Mouse (Mus musculus) testis, postnatal 10 days (tissue): ENCODE data around the gene Baiap2.

Experiments used
- DNase-seq: peaks from one replicate; pipeline ENCODE4 v3.0.0; 2021; ENCODE audit warnings: low spot score

The Baiap2 gene

DNA sequence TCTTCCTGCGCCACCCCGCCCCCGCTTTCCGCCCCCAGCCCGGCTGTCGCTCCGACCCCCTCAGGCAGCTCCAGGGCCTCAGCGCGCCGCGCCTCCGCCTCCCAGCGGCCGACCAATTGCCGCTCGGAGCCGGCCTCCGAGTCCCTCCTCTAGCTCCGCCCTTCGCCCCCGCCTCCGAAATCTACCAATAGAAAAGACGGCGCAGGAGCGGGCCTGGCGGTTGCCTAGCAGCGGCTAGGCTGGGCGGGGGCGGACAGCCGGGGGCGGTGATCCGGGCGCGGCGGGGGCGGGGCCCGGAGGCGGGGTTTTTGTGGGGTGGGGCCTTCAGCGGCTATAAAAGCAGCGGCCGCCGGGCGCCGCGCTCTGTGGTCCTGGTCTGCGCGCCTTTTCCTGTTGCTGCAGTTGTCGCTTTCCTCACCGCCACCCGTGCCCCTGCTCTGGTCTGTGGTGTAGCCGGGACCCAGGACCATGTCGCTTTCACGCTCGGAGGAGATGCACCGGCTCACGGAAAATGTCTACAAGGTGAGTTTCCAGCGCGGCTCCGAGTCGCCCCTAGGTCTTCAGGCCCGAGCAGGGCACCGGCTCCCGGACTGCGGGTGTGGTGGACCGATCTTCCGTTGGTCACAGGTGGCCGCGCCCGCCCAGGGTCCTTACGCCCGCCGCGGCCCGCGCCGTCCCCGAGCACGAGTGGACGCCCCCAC is at the start of gene Baiap2:
Baiap2 (plus strand) TSS at position 37 of the 701 bp plus-strand sequence.
- peak; percentile 100 for DNase-seq

DNA sequence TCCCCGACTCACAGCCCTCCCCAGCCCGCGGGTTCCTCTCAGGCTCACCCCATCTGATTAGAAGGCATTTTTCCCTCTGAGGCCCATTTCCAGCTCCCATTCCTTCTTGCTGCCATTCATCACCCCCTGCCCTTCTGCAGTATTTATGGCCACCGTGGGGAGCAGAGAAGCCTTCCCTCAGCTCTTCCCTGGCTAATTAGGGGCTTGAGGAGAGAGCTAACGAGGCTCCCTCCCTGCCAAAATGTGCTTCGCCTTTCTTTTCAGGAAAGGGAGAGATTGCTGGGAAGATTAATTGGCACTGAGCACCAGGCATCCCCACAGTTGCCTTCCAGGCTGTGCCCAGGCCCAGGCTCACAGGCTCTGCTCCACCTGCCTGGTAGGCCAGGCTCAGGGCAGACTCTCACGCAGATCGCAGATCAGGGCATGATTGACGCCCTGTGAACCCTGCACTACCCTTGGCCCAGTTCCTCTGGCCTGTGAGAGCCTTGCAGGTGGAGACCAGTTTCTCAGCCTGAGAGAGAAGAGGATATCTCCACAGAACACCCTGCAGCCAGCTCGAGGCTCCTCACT is 48.8 kb upstream of the Baiap2 start:
- no peak for DNase-seq

DNA sequence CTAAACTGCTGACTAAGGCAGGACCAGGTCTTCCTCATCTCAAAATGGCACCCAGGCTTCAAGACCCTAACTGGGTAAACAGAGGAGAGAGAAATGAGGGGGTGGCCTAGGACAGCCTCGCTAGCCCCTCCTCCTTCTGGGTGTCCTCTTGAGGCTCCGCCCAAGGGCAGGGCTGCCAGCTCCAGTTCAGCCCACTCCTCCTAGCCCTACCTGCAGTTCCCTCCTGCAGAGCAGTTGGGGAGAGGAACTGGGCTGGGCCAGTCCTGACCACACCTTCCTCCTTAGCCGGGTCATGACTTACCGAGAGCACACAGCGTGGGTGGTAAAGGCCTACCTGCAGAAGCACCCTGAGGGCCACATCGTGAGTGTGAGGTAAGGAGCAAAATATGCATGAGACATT is 47.9 kb upstream of the Baiap2 start:
- no peak for DNase-seq

- DNase-seq = no peak
These were observed 45.5 kb upstream of the Baiap2 start for GRCm38 (mm10) chr11:119897041-119897440.

DNA sequence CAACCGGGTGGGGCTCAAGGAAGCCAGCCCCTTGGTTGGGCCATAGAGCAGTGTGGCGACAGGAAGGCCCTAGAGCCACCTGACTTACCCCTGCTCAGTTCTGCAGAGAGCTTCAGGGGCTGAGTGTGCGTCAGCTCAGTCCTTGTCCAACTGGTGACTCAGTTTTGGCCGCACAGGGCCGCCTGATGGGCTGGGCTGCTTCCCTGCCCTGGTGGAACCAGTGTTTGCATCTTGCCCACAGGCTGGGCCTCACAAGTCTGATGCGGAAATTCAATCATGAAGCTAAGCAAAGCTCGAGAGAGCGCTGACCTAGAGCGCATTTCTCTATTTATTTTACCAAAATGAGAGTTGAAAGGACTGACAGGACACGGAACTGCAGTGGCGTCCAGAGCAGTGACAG is 43.6 kb upstream of the Baiap2 start:
- no peak for DNase-seq

DNA sequence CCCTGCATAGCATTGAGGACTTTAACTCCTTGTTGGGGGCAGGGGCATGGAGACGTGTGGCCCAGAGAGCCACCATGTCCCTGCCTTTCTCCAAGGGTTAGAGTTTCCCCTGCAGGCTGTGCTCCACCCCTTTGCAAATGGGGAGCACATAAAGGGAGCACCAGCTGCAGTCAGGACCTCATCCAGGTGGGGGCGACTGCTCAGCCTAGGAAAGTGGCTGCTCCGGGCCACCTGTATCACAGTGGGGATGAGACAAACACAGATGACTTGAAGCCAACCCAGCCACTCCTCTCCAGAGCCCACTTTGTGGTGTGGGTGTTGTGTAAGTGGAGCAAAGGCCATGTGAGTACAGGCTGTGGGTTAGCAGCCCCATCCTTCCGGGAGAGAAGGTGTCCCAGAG is 41.4 kb upstream of the Baiap2 start:
- DNase-seq = no peak

DNA sequence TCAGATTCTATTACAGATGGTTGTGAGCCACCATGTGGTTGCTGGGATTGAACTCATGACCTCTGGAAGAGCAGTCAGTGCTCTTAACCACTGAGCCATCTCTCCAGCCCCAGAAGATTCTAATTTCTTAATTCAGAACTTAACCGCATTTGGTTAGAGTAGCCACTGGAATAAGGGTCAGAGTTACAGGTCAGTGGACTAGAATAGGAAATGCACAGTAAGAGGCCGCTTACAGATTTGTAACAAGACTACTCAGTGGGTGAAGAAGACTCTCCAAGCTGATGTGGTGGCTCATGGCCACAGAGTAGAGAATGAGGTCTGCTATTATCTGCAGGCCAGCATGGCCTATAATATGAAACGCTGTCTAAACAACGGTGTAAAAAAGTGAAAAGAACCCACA is 39.7 kb upstream of the Baiap2 start:
- no peak for DNase-seq

GRCm38 (mm10) chr11:119904621-119905286 is 37.8 kb upstream of the Baiap2 start:
- peak; percentile 80 for DNase-seq

DNA sequence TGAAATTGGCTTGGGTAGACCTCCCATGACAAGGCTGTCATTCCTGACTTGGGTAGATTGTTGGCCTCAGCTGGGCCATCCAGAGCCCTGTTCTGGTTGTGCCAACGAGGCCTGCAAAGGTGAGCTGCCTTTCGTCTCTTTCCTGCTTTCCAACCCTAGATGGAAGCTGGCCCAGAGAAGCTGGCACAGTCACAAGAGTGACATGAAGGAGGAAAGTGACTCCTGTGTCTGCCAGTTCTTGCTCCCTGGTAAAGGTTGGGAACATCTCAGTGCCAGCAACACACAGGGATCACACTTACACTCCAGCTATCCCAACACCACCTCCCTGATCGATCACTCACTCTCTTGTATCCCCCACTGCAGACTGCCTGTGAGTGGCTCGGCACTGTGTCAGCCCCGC is 36.8 kb upstream of the Baiap2 start:
- DNase-seq = no peak

DNA sequence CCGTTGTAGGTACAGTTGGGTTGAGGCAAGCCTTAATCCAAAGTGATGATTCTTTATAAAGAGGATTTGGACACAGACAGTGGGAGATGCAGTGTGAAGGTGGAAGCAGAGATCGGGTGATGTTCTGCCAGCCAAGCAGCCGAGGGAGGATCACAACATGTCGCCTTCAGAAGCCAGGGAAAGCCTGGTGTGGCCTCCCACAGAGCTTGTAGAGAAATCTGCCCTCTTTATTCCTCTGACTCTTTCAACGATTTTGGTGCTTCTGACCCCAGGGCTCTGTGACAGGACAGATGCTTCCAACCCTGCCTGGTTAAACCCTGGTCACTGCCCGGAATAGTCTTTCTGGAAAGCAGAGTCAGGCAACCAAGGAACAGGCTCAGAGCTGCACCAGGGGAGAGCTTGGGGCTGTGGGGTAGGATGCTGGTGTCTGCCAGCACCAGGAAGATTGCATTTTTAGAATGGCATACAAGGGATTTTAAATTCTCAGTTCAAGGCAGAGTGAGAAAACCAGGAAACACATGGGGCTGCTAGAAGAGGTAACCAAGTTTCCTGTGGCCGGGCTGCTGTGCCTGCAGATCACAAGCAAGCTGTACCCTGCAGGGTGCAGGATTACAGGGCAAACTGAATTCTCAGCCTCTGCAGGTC is 35.4 kb upstream of the Baiap2 start:
- DNase-seq = no peak

GRCm38 (mm10) chr11:119907711-119908110 is 34.9 kb upstream of the Baiap2 start:
- DNase-seq = no peak

- peak; percentile 90 for DNase-seq
These were observed 33.1 kb upstream of the Baiap2 start for GRCm38 (mm10) chr11:119909436-119909835.

GRCm38 (mm10) chr11:119912845-119913244 is 29.7 kb upstream of the Baiap2 start:
- DNase-seq = no peak

GRCm38 (mm10) chr11:119913291-119913934 is 29.1 kb upstream of the Baiap2 start, which contains the start of gene Chmp6:
Gene Chmp6, plus strand, starts transcription at chr11:119913441.
- peak; percentile 95 for DNase-seq

- DNase-seq = no peak
These were observed 28.6 kb upstream of the Baiap2 start for GRCm38 (mm10) chr11:119913935-119914314.

- no peak for DNase-seq
These were observed 28.2 kb upstream of the Baiap2 start for GRCm38 (mm10) chr11:119914381-119914780.

DNA sequence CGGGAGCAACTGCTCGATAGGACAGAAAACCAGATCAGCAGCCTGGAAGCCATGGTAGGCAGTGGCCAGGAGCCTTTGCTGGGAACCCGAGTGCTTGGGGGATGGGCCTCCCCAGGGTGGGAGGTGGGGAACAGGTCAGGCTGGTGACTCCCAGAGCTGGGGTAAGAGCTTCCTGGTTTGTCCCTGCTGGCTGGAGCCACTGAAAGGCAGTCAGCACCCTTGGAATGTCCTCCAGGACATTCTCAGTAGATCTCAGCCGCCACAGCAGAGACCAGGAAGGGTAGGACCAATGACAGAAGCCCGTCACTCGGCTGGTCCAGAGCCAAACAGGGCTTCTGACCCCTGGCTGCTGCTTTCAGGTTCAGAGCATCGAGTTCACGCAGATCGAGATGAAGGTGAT is 26.9 kb upstream of the Baiap2 start:
- no peak for DNase-seq

DNA sequence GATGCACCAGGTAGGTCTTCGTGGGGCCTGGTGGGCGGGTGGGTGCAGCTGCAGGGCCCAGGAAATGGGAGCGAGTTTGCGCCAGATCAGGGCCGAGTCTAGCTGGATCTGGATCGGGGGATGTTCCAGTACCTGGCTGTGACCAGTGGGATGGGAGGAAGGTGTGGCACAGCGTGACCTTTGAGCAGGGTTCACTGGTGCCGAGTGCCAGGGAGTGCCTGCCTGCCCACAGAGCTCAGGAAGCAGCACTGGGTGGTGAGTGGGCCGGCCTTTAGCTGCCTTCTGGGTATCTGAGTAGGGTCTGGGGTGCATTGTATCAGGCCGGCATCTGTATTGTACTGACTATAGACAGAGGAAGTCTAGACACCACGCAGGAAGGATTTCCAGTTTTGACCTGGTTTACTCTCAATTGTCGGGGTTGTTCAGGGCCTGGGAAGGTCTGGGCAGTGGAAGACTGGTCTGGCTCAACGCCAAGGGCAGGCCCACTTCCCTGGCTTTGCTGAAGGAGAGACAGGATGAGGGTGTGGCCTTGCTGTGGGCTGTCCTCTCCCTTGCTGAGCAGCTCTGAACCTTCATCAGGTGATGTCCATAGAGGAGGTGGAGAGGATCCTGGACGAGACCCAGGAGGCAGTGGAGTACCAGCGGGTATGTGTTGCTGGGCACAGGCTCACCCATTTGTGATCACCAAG is 26.3 kb upstream of the Baiap2 start:
- DNase-seq = peak; percentile 65

DNA sequence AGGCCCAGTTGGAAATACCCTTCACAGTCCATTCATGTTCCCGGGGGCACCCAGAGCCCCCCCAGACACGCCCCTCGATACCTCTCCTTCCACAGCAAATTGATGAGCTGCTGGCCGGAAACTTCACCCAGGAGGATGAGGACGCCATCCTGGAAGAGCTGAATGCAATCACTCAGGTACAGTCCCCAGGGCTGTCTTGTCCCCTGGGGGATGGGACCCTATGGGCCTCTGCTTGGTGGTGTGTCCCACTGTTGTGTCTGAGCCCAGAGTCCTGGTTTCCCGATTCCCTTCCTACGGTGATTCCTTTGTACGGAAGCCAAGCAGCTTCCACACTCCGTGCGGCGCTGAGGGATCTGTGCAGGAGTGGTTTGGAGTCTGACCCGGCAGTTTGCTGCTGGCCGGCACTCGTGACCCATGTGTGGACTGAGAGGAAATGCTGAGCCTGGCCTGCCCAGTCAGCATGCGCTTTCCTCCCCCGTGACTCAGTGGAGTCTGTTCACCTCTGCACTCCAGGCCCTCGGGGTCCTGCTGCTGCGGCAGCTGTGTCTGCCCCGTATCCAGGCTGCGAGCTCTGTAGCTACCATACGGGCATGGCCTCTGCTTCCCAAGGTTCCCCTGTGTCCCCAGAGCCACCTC is 25.6 kb upstream of the Baiap2 start:
- no peak for DNase-seq

DNA sequence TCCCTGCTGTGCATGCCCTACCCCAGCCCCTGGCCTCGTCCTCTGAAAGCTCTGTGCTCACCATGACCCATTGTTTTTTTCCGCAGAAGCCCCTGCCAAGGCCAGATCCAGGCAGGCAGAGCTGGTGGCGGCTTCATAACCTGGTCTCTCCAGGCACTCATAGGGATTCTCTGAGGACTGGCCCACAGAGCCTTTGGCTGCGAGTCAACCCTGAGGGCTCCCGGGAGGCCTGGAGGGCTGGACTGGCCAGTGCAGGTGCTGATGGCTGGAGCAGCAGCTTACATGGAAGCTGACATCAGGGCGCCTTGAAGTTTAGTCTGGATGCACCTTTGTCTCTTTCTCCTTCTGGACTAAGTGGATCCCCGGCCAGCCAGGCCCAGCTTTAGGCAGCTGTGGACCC is 24.0 kb upstream of the Baiap2 start:
- no peak for DNase-seq

GRCm38 (mm10) chr11:119919432-119919831 is 23.1 kb upstream of the Baiap2 start:
- DNase-seq = no peak
